Mouse (Mus musculus): ENCODE measurements at regions not wholly inside any gene's neighbourhood (a gene's known extent, or its start where the extent isn't known, plus 50 kb on each side); places are given as distances from the start of the nearest gene placed in this dataset.
A peak's percentile ranks its signal among the peaks of the same experiment; 100 is the strongest.
"Not testable (repeated sequence)": the region's sequence is repeated elsewhere in the genome, so short reads cannot be mapped to it uniquely, and the experiment has no call there.

- not testable (repeated sequence) for DNase-seq (ENCODE audit: low spot score)
Measured at GRCm38 (mm10) chr4:55279351-55279750, 70.5 kb upstream of the Rad23b start.

- no peak for DNase-seq (ENCODE audit: low spot score)
Measured at GRCm38 (mm10) chr4:55280706-55281105, 69.1 kb upstream of the Rad23b start.

- DNase-seq (ENCODE audit: low spot score), result no peak
Measured at GRCm38 (mm10) chr4:55281486-55282096, 68.3 kb upstream of the Rad23b start.

- DNase-seq (ENCODE audit: low spot score), result no peak
Measured at GRCm38 (mm10) chr4:55282474-55282873, 67.4 kb upstream of the Rad23b start.

GRCm38 (mm10) chr4:55284722-55285225, 65.1 kb upstream of the Rad23b start:
- DNase-seq (ENCODE audit: low spot score), result no peak

GRCm38 (mm10) chr4:55285641-55286040, 64.2 kb upstream of the Rad23b start:
- DNase-seq (ENCODE audit: low spot score), result no peak

- DNase-seq (ENCODE audit: low spot score), result no peak
Measured at GRCm38 (mm10) chr4:55288456-55288855, 61.4 kb upstream of the Rad23b start.

GRCm38 (mm10) chr4:55292277-55292676, 57.6 kb upstream of the Rad23b start:
- DNase-seq (ENCODE audit: low spot score), result peak; percentile 49

- DNase-seq (ENCODE audit: low spot score), result peak; percentile 12
Measured at GRCm38 (mm10) chr4:55292701-55293100, 57.1 kb upstream of the Rad23b start.

GRCm38 (mm10) chr4:55293347-55294079, 56.3 kb upstream of the Rad23b start:
- peak; percentile 9 for DNase-seq (ENCODE audit: low spot score)

- DNase-seq (ENCODE audit: low spot score), result peak; percentile 90
Measured at GRCm38 (mm10) chr4:55294255-55294687, 55.6 kb upstream of the Rad23b start.

- no peak for DNase-seq (ENCODE audit: low spot score)
Measured at GRCm38 (mm10) chr4:55297841-55298240, 52.0 kb upstream of the Rad23b start.

All from embryo, embryonic 10.5 days (tissue).